Mouse (Mus musculus) liver, embryonic 13.5 days (tissue): Measurements from ENCODE around the gene Atp1b3. TPM values are rescaled to one million over a fixed set of nuclear protein-coding genes. Genes with fewer than 3 reads are reported as not detected.

Source experiments
- ATAC-seq: fragments of 200-750 bp; cut with Nextera tagmentation; 2 replicates; pipeline ENCODE4 v1.8.0; 2017; ENCODE audit warnings: low read depth, mild to moderate bottlenecking, moderate number of reproducible peaks, moderate library complexity
- DNase-seq: peaks from one replicate; pipeline ENCODE4 v3.0.0; 2022
- H3K27ac ChIP-seq: fragments of 300-500 bp; sonication (generic); 2 replicates; pipeline ENCODE4 v1.5.1; 2015; ENCODE audit warnings: moderate library complexity, mild to moderate bottlenecking, inconsistent platforms
- H3K27me3 ChIP-seq: fragments of 300-500 bp; sonication (generic); 2 replicates; pipeline ENCODE4 v1.6.1; 2015; ENCODE audit warnings: mild to moderate bottlenecking, inconsistent platforms
- H3K36me3 ChIP-seq: fragments of 300-500 bp; sonication (generic); 2 replicates; pipeline ENCODE4 v1.6.1; 2015; ENCODE audit warnings: mild to moderate bottlenecking, inconsistent platforms
- H3K4me1 ChIP-seq: fragments of 300-500 bp; sonication (generic); replicated peaks from 2 replicates; pipeline ENCODE4 v1.6.1; 2015; ENCODE audit warnings: inconsistent platforms
- H3K4me2 ChIP-seq: fragments of 300-500 bp; sonication (generic); 2 replicates; pipeline ENCODE4 v1.6.1; 2015; ENCODE audit warnings: inconsistent platforms, mild to moderate bottlenecking, moderate library complexity
- H3K4me3 ChIP-seq: fragments of 300-500 bp; sonication (generic); replicated peaks from 2 replicates; pipeline ENCODE4 v1.5.1; 2015; ENCODE audit warnings: mild to moderate bottlenecking, inconsistent platforms
- H3K9ac ChIP-seq: fragments of 300-500 bp; sonication (generic); 2 replicates; pipeline ENCODE4 v1.6.1; 2015; ENCODE audit warnings: mild to moderate bottlenecking, inconsistent platforms
- H3K9me3 ChIP-seq: fragments of 300-500 bp; sonication (generic); replicated peaks from 2 replicates; pipeline ENCODE4 v1.6.1; 2016; ENCODE audit warnings: inconsistent platforms
- WGBS: fragments of 180-500 bp; shearing (Covaris S2); methylation state at CpG from one replicate; pipeline ENCODE4 v1.1.7; 2015; ENCODE audit not compliant: insufficient replicate concordance; 5-methylcytosine and 5-hydroxymethylcytosine counted together
- polyA plus RNA-seq: library from polyadenylated mRNA; unstranded; fragments of >200 nt; fragmentation: Nextera tagmentation; extraction: Ambion mirVana; gene quantifications from 2 replicates; pipeline ENCODE4 v1.2.1, GENCODE M21; 2015

Atp1b3 gene
- polyA plus RNA-seq, 1 experiment from 2014 or later = 87.3 TPM

DNA sequence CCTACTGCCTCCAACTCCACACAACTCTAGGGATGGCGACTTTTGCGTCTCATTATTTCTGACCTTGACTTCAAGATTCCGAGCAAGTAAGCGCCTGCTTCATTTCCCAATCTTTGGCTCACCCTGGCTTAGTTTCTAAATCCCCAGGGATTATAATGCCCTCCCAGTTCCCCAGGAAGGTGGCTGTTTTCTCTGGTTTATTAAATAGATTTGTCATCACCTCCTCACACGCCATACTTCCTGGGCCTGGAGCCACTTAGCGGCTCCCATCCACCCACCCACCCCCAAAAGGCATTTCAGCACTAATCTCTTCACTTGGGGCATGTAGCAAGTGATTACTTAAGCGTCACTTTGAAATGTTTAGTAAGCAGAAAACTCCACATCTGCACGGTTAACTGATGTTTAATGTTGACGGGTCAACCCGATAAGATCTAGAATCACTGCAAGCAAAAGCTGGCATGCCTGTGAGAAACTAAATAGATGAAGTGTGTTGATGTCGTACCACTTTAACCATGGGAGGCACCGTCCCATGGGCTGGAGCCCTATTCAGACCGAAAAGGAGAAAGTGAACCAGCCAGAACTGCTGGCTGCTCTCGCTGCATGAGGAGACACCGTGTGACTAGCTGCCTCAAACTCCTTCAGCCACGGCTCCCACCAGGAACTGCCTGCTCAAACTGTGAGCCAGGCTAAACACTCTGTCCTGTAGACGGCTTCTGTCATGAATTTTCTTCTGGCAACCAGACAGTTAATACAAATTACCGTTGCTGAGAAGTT, 19.7 kb upstream of the Atp1b3 start:
- no peak for ATAC-seq
- H3K9ac ChIP-seq = no peak overlapping the region
- DNase-seq = no peak
- H3K9me3 ChIP-seq = no peaks in the 10 kb centered on the region
- no peak overlapping the region for H3K4me2 ChIP-seq
- no peak overlapping the region for H3K27ac ChIP-seq
- 67% methylated on average over 18 of the region's 18 CpGs for WGBS
- peaks cover 16% of the 10 kb centered on the region for H3K4me1 ChIP-seq
- H3K36me3 ChIP-seq = no peaks in the 10 kb centered on the region
- no peak overlapping the region for H3K4me3 ChIP-seq
- H3K27me3 ChIP-seq = no peaks in the 10 kb centered on the region

DNA sequence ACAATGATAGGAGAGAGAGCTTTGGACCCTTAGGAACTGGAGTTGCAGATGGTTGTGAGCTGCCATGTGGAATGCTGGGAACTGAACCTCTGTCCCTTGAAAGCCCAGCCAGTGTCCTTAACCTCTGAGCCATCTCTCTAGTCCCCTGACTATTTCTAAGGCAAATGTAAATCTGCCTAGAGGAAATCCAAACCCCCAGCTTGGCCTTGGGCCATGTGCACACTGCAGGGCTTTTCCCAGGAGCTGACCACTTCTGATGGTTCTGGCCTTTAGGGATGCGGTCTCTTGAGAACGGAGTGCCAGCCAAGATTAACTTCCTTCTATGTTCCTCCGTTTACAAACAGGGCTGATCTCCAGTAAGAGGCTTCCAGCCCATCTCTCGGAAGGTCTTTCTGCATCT, 18.5 kb upstream of the Atp1b3 start:
- Histone ChIP-seq H3K4me2 (no peak overlapping the region), H3K36me3 (no peaks in the 10 kb centered on the region), H3K9me3 (no peaks in the 10 kb centered on the region), H3K27me3 (no peaks in the 10 kb centered on the region), H3K27ac (no peak overlapping the region), H3K9ac (no peak overlapping the region), H3K4me1 (peaks cover 16% of the 10 kb centered on the region), H3K4me3 (no peak overlapping the region)
- DNase-seq (no peak), ATAC-seq (no peak)
- 60% methylated on average over 4 of the region's 4 CpGs for WGBS

DNA sequence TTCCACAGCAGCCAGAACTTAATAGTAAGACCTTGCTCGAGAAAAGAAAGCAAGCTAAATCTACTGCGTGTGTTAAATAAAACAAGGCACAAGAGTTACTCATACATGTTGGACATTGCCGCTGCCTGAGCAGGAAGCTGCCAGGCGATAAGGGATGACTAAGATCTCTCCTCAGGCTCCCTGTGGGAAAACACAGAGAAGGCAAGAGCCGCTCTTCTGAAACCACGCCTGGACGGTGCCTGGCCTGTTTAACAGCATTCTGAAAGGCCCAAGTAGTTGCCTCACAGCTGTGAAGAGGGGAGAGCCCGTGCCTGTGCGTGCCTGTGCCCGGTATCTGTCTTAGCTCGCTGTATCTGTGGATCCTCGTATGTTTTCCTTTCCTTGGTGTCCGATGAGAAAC, 17.2 kb upstream of the Atp1b3 start:
- 19% methylated on average over 13 of the region's 13 CpGs for WGBS
- ATAC-seq (no peak), DNase-seq (no peak)
- no peaks in the 10 kb centered on the region for H3K27me3 ChIP-seq
- no peak overlapping the region for H3K4me2 ChIP-seq
- peaks cover 16% of the 10 kb centered on the region for H3K4me1 ChIP-seq
- no peak overlapping the region for H3K9ac ChIP-seq
- no peak overlapping the region for H3K27ac ChIP-seq
- H3K9me3 ChIP-seq = no peaks in the 10 kb centered on the region
- no peaks in the 10 kb centered on the region for H3K36me3 ChIP-seq
- no peak overlapping the region for H3K4me3 ChIP-seq

DNA sequence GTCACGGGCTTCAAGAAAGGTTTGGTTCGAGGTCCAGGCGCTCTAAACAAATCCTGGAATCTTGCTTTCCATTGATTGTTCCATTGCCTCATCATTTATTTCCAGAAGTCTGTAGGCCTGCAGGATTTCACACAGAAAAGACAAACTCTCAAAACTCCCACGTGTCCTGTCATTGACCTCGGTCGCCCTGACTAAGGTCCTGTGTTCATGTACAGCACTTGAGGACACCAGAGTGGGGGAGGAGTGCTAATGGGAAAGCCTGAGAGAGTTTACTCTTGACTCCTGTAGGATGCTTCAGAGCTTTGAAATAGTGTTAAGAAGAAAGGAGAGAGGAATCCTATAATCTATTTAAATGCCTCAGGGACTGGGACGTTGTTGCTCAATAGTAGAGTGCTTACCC, 15.3 kb upstream of the Atp1b3 start:
- Histone ChIP-seq H3K36me3 (no peaks in the 10 kb centered on the region), H3K27me3 (no peaks in the 10 kb centered on the region), H3K9me3 (no peaks in the 10 kb centered on the region), H3K9ac (no peak overlapping the region), H3K4me1 (peaks cover 7% of the 10 kb centered on the region; the same call in 1 of the 2 replicates), H3K4me3 (no peak overlapping the region), H3K27ac (no peak overlapping the region), H3K4me2 (no peak overlapping the region)
- ATAC-seq (no peak), DNase-seq (no peak)
- WGBS = 72% methylated on average over 7 of the region's 7 CpGs

DNA sequence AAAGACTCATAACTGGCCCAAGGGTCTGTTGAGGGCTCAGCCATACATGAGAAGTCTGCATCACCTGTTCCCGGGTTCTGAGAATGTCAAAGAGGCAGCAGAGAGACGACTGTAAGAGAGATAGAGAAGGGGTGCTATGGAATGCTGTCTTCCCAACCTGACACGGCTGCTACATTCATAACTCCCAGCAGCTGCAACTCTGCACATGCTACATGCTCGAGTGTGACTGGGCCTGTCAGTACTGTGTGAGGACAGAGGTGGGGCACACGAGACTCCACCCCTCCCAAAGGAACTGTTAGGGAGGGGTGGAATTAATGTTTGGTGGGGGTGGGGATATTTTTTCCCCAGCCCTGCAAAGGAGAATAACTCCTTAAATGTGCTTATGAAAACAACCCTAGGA, 14.5 kb upstream of the Atp1b3 start:
- WGBS = 42% methylated on average over 5 of the region's 5 CpGs
- DNase-seq = no peak

DNA sequence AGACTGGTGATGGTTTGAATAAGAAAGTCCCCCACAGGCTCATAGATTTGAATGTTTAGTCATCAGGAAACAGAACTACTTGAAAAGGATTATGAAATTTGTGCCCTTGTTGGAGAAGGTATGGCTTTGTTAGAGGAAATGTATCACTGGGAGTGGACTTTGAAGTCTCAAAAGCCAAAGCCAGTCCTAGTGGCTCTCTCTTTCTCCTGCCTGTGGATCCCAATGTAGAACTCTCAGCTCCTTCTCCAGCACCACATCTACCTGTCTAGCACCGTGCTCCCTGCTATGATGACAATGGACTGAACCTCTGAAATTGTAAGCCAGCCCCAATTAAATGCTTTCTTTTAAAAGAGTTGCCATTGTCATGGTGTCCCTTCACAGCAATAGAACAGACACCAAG, 12.9 kb upstream of the Atp1b3 start:
- H3K27ac ChIP-seq = no peak overlapping the region
- DNase-seq (no peak), ATAC-seq (no peak)
- WGBS = 83% methylated on average over 1 of the region's 1 CpGs
- H3K9me3 ChIP-seq = no peaks in the 10 kb centered on the region
- H3K4me1 ChIP-seq = peaks cover 10% of the 10 kb centered on the region; the same call in 1 of the 2 replicates
- no peaks in the 10 kb centered on the region for H3K27me3 ChIP-seq
- no peak overlapping the region for H3K9ac ChIP-seq
- no peak overlapping the region for H3K4me3 ChIP-seq
- H3K36me3 ChIP-seq = no peaks in the 10 kb centered on the region
- no peak overlapping the region for H3K4me2 ChIP-seq

More for the DNA sequence above, 14.5 kb upstream of the Atp1b3 start:
- no peak for ATAC-seq
- Histone ChIP-seq H3K36me3 (no peaks in the 10 kb centered on the region), H3K4me1 (peaks cover 10% of the 10 kb centered on the region; the same call in 1 of the 2 replicates), H3K4me2 (no peak overlapping the region), H3K27ac (no peak overlapping the region), H3K9ac (no peak overlapping the region), H3K4me3 (no peak overlapping the region), H3K9me3 (no peaks in the 10 kb centered on the region), H3K27me3 (no peaks in the 10 kb centered on the region)

DNA sequence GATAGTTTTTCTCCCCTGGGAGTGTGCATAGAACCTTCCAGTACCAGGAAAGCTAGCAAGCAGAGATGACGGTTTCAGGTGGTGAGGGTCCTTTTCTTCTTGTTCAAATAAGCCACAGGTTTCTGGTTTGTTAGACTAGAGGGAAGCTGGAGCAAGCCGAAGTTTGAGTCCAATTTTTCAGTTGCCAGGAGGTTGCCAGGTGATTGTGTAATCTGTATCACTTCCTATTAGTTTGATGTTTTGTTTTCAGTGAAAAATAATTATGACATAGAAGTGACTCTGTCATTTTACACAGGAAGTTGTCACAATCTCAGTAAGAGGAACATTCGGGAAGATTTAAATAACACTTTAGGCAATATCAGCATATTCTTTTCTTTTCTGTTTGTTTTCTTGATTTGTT, 11.6 kb upstream of the Atp1b3 start:
- Histone ChIP-seq H3K27me3 (no peaks in the 10 kb centered on the region), H3K4me1 (0 out of 2 replicates have a peak, but pooled peaks cover 3% of the 10 kb centered on the region), H3K27ac (no peak overlapping the region), H3K9me3 (no peaks in the 10 kb centered on the region), H3K4me3 (no peak overlapping the region), H3K36me3 (no peaks in the 10 kb centered on the region), H3K9ac (no peak overlapping the region), H3K4me2 (no peak overlapping the region)
- no peak for DNase-seq
- WGBS = 67% methylated on average over 3 of the region's 3 CpGs
- ATAC-seq = no peak

DNA sequence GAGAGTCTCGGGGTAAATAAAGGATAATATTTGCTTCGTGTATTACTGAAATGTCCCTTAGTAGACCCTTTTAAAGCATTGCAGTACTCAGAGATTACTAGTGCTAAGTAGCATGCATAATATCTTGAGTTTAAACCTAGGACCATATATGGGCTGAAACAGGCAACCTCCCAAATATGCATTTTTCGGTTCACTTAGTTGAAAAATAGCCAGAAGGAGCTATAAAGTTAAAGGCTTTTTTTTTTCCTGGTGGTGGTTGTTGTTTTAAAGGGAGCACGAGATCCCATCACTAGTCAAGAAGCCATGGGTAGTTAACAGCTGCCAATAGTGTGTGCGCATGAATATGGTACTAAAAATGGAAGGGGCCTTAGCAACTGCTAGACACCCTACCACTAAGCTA, 6.8 kb upstream of the Atp1b3 start:
- H3K4me1 ChIP-seq = peaks cover 20% of the 10 kb centered on the region
- no peaks in the 10 kb centered on the region for H3K36me3 ChIP-seq
- no peak for DNase-seq
- H3K27me3 ChIP-seq = no peaks in the 10 kb centered on the region
- H3K9ac ChIP-seq = no peak overlapping the region
- no peaks in the 10 kb centered on the region for H3K9me3 ChIP-seq
- no peak overlapping the region for H3K27ac ChIP-seq
- H3K4me3 ChIP-seq = no peak overlapping the region
- ATAC-seq = no peak
- H3K4me2 ChIP-seq = no peak overlapping the region
- WGBS = 77% methylated on average over 5 of the region's 5 CpGs

DNA sequence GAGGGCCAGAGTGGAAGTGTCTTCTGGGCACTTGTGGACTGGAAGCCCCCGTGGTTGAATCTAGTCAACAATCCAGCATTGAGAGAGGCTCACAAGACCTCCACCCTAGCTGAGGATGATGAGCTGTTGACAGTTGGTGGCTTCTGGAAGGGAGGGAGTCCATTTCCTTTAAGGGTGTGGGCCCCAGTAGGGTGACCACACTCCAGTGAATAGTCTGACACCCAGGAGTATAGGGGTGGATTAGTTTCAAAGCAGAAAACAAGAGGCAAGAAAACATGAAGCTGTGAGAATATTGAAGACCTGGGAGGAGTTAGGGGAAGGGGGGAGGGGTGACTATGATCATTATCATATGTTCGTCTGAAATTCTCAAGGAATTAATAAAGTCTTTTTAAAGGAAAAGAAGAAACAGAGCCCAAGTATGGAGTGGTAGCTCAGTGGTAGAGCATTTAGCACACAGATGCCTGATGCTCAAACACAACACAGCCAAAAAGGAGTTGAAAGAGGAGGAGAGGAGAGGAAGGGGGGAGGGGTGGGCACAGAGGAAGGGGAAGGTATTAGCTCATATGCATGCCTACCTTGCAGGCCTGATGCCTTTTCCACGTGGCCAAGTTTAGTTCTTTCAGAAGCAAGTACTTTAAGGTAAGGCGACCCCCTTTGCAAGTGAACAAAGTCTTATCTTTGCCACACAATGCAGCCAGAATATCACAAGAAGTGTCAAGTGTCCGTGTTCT, 5.6 kb upstream of the Atp1b3 start:
- Histone ChIP-seq H3K4me2 (no peak overlapping the region), H3K4me3 (no peak overlapping the region), H3K36me3 (no peaks in the 10 kb centered on the region), H3K9me3 (no peaks in the 10 kb centered on the region), H3K9ac (no peak overlapping the region), H3K4me1 (peaks cover 25% of the 10 kb centered on the region), H3K27ac (no peak overlapping the region), H3K27me3 (no peaks in the 10 kb centered on the region)
- ATAC-seq (no peak; the same call in 1 of the 2 replicates), DNase-seq (no peak)
- WGBS = 14% methylated on average over 5 of the region's 5 CpGs

DNA sequence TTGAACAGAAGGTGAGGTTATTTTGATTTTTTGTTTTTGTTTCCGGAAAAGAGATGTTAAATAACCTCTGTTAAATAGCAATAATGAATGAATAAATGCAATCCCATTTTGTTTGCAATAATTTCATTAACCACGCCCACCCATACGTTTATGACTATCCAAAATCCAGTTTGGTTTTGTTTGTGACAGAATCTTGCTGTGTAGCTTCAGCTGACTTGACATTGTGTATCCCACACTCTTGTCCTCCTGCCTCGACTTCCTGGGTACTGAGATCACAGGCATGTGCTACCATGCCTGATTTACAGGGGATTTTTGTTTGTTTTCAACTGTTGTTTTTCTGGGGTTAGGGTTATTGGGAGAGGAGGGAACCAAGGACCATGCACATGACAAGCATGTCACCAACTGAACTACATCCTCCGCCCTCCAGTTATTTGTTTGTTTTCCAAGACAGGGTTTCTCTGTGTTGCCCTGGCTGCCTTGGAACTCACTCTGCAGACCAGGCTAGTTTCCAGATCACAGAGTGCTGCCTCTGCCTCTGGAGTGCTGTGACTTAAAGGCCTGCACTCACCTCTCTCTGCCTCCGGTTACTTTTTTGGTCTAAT, 1.1 kb upstream of the Atp1b3 start:
- DNase-seq = no peak
- Histone ChIP-seq H3K4me3 (no peak overlapping the region), H3K4me2 (peak overlapping the region; percentile 46), H3K4me1 (peaks cover 39% of the 10 kb centered on the region), H3K9me3 (no peaks in the 10 kb centered on the region), H3K27me3 (no peaks in the 10 kb centered on the region), H3K9ac (no peak overlapping the region), H3K36me3 (no peaks in the 10 kb centered on the region), H3K27ac (no peak overlapping the region; the same call in 1 of the 2 replicates)
- 47% methylated on average over 6 of the region's 6 CpGs for WGBS
- ATAC-seq = no peak

DNA sequence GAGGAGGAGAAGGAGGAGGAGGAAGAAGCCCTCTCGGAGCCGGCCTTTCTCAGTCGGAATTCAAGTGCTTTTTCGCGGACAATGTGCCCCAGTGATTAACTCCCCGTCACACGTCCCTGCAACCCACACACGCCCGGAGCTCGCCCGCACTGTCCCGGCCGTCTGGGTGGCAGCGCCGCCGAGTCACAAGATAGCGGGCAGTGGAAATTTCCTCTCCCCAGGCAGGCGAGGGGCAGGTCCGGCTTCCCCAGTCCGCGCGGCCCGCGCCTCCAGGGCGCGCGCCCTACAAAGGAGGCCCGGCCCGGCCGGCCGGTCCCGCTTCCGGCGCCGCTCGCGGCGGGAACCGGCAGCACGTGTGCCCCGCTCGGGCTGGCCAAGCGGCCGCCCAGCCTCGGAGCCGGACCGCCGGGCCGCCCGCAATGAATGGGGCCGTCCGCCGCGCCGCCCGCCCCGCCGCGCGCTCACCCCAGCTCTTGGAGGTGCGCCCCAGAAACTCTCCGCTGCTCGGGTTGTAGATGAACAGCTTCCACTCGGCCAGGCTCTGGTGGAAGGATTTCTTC, 581 bp downstream of the Atp1b3 start:
- H3K27ac ChIP-seq = peak overlapping the region; percentile 93
- peak overlapping the region; percentile 93 for H3K9ac ChIP-seq
- H3K36me3 ChIP-seq = 0 out of 2 replicates have a peak, but pooled peaks cover 3% of the 10 kb centered on the region
- peak overlapping the region; percentile 84 for H3K4me3 ChIP-seq
- peak overlapping the region; percentile 81 for H3K4me2 ChIP-seq
- H3K9me3 ChIP-seq = no peaks in the 10 kb centered on the region
- peak; percentile 67 for ATAC-seq
- H3K27me3 ChIP-seq = no peaks in the 10 kb centered on the region
- peaks cover 34% of the 10 kb centered on the region for H3K4me1 ChIP-seq
- peak; percentile 69 for DNase-seq
- whole genome bisulfite sequencing = under 1% methylated on average over 60 of the region's 64 CpGs
